Mouse (Mus musculus): ENCODE measurements around the gene Iqsec1.

The Iqsec1 gene

DNA sequence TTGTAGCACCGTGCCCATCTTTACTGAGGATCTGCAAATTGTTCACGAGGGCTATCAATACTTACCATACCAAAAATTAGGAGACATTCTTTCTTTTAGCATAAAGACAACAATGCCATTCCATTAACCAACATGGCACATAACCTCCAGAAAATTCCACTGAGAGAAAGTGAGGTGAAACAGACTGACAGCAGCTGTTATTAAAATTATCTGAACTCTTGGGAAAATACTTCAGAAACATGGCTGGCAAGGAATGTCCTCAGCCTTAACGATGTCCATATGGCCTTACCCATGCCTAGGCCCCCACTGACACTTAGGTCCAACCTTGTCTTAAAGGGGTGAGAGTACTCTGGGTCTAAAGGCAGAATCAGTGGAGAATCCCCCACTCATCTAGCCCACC, 260.7 kb downstream of the Iqsec1 start:
- no peak for DNase-seq (ENCODE audit: low spot score)

- no peak for DNase-seq (ENCODE audit: low spot score)
Observed at GRCm38 (mm10) chr6:90726711-90727122, 261.8 kb downstream of the Iqsec1 start.

- no peak for DNase-seq (ENCODE audit: low spot score)
Observed at GRCm38 (mm10) chr6:90725526-90725925, 263.0 kb downstream of the Iqsec1 start.

- no peak for DNase-seq (ENCODE audit: low spot score)
Observed at GRCm38 (mm10) chr6:90722993-90723392, 265.5 kb downstream of the Iqsec1 start.

- DNase-seq (ENCODE audit: low spot score): no peak
Observed at GRCm38 (mm10) chr6:90720996-90721746, 267.3 kb downstream of the Iqsec1 start.

GRCm38 (mm10) chr6:90720201-90720600, 268.3 kb downstream of the Iqsec1 start:
- no peak for DNase-seq (ENCODE audit: low spot score)

- no peak for DNase-seq (ENCODE audit: low spot score)
Observed at GRCm38 (mm10) chr6:90719402-90719801, 269.1 kb downstream of the Iqsec1 start.

- DNase-seq (ENCODE audit: low spot score): peak; percentile 92
Observed at GRCm38 (mm10) chr6:90718477-90718876, 270.0 kb downstream of the Iqsec1 start.

DNA sequence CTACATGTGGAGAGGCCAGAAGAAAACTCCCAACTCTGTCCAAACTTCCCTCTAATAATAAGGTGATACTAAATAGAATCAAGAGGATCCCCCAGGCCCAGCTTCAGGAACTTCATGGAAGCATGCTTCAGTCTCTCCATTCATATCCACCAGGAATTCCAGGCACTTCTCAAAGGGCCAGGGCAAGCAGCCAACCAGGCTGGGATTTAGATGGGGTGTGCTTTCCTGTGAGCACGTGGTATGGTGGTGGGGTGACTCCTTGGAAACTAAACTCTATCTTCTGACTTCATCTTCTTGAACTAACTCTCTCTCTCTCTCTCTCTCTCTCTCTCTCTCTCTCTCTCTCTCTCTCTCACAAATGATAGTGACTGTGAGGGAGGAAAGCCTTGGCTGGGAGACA, 270.8 kb downstream of the Iqsec1 start:
- peak; percentile 73 for DNase-seq (ENCODE audit: low spot score)

GRCm38 (mm10) chr6:90716853-90717252, 271.6 kb downstream of the Iqsec1 start:
- DNase-seq (ENCODE audit: low spot score): no peak

DNA sequence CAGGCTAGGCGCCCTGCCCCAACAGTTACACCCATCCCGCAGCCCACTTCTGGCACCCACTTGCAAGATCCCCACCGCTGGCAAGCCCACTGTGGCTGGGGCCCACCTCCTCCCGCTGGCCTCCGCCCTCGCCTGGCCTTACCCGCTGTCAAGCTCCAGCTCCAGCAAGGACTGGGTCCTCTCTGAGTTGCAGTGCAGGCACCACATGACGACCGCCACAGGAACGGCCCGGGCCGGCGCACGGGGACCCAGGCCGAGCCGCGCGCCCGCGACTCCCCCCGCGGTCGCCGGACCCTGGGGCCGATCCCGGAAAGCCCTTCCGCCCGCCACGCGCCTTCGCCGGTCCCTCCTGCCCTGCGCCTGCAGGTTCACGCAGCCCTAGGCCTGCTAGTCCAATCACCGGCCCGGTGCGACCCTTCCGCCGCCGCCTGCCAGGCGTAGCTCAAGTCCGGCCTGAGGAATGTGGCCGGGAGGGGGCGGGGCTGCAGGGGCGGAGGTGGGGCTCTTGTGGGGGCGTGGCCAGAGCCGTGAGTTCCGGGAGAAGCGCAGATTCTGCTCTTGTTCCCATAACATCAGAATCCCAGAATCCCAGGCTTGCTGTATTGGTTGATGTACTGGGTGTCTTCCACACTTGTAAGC, 272.3 kb downstream of the Iqsec1 start:
- DNase-seq (ENCODE audit: low spot score): peak; percentile 90

GRCm38 (mm10) chr6:90715245-90715905, 273.1 kb downstream of the Iqsec1 start:
- peak; percentile 51 for DNase-seq (ENCODE audit: low spot score)

GRCm38 (mm10) chr6:90713650-90714049, 274.8 kb downstream of the Iqsec1 start:
- peak; percentile 13 for DNase-seq (ENCODE audit: low spot score)

DNA sequence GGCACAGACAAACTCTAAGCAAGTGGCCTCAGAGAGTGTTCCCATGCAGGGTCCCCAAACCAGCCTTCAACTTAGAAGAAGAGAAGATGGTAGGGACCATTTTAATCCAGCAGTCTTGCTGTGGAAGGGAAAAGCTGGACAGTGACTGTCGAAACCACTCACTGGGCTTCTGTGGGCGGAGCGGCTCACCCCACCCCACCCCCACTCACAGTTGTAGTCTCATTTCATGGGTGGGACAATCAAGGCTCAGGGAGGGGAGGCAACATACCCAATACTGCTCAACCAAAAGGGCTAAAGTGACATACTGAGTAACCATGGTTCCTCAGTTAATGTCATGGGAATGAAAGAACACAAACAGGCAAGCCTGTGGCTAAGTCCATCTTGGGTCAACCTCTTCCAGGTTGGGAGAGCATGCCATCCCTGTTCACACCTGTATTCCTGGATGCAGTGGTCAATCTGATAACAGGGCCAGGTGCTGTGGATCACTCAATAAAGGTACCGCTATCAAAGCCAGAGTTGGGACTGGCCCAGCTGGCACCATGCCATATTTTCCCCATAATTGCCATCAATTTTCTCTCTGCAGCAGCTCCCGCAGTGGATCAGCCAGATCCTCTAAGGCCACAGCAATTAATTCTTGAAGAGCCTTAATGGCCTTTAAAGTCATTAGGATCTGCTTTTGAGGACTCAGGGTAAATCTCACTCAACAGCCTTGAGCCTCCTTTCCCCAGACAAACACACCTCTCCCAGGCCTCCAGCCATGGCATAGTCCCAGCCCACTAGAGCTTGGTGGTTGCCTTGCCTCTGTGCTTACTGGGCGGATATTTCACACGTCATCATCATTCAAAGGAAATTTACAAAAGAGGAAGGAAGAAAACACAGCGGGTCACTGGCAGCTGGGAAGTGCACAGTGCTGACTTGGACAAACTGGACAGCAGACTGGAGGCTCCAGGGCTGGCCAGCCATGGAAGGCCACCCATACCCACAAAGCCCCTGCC, 275.7 kb downstream of the Iqsec1 start:
- DNase-seq (ENCODE audit: low spot score): peak; percentile 82

- peak; percentile 43 for DNase-seq (ENCODE audit: low spot score)
Observed at GRCm38 (mm10) chr6:90712063-90712462, 276.4 kb downstream of the Iqsec1 start.

DNA sequence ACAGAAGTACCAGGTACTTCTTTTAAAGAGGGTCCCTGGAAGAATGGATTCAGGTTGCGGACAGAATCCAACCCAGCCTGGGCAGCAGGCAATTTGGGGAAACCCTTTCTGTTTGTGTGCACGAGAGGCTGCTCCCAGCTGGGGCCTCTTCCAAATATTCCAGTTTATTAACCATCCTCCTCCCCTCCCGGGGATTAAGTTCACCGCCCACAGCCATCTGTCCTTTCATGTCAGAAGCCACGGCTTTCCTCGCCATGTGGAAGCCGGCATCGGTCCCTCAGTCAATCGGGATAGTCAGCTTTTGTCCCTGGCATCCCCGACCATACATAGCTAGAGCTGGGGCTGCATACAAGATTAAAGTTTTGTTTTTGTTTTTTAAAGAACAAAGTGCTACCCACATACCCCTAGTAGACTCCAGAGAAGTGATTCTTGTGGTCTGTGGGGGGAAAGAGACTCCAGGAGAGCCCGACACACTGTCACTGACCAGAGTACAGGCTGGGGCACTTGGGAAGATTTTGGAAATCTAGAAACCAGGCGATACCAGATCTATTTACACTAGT, 276.9 kb downstream of the Iqsec1 start:
- no peak for DNase-seq (ENCODE audit: low spot score)

- DNase-seq (ENCODE audit: low spot score): no peak
Observed at GRCm38 (mm10) chr6:90710778-90711177, 277.7 kb downstream of the Iqsec1 start.

GRCm38 (mm10) chr6:90709929-90710777, 278.3 kb downstream of the Iqsec1 start:
- no peak for DNase-seq (ENCODE audit: low spot score)

DNA sequence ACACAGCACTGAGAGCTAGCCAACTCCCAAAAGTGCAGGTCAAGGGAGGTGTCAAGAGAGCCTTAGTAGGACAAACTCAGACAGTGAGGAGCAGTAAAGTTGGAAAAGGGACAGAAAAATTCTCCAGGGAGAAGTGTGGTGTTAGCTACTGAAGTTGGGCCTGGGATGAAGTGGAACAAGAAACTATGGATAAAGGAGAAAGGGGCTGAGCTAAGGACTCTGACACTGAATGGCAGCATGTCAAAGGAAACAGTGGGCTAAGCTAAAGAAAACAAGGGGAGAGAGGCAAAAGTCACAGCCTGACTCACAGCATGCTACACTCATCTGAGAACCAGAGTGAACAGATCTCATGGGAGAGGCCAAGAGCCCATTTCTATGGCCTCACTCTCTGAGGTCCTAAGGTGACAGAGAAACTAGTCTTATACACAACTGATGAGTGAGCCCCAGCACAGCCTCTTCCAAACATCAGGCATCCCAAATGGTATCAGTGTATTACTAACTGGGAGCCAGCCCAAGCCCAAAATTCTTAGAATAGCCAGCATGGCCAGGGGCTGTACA, 280.3 kb downstream of the Iqsec1 start:
- peak; percentile 92 for DNase-seq (ENCODE audit: low spot score)

DNA sequence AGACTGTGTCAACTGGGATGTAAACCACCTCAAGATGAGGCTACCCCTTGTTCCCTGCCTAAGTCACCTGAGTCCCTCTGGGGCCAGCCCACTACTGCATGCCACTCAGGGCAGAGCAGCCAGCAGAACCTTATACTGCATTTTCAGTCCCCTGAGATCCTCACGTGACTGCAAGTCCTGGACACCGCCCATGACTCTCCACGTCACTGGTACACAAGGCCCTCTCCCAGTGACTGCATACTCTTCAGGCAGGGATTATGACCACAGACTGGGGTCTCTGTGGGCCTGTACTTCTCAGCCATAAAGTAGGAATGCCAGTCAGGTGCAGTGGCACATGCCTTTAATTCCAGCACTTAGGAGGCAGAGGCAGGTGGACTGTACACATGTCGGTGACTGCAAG, 281.3 kb downstream of the Iqsec1 start:
- DNase-seq (ENCODE audit: low spot score): peak; percentile 75
